Mouse (Mus musculus): ENCODE measurements around the gene Hsd17b11. TPM values are rescaled to one million over a fixed set of nuclear protein-coding genes. Genes with fewer than 3 reads are reported as not detected.
A peak's percentile ranks its signal among the peaks of the same experiment; 100 is the strongest.

Hsd17b11 gene
- polyA plus RNA-seq (2015; fragmentation: Nextera tagmentation; extraction: Ambion mirVana), result 8.2 and 8.4 TPM in 2 replicates

GRCm38 (mm10) chr5:104021597-104022378 is at the start of gene Hsd17b11:
Gene Hsd17b11 (minus strand): TSS chr5:104021919.
- Histone ChIP-seq H3K27me3 (replicated peaks) (no peaks in the 10 kb centered on the region), H3K4me3 (replicated peaks) (peak within 1 kb of the TSS; percentile 47), H3K4me1 (replicated peaks) (peaks cover 10% of the 10 kb centered on the region; the same call in 1 of the 2 replicates), H3K9me3 (no peaks in the 10 kb centered on the region), H3K36me3 (peaks cover 8% of the 10 kb centered on the region), H3K27ac (peak within 1 kb of the TSS; percentile 92), H3K4me2 (replicated peaks) (peak within 1 kb of the TSS; percentile 73), H3K9ac (peak within 1 kb of the TSS; percentile 48)
- ATAC-seq, result peak; percentile 96
- 1% methylated on average over 31 of the region's 31 CpGs for WGBS

GRCm38 (mm10) chr5:104071048-104071447 is 49.3 kb upstream of the Hsd17b11 start:
- no peak for ATAC-seq

GRCm38 (mm10) chr5:104068751-104069150 is 47.0 kb upstream of the Hsd17b11 start:
- Histone ChIP-seq H3K4me2 (replicated peaks) (no peak overlapping the region), H3K9ac (no peak overlapping the region), H3K4me1 (replicated peaks) (no peaks in the 10 kb centered on the region), H3K4me3 (replicated peaks) (no peak overlapping the region), H3K27ac (no peak overlapping the region), H3K27me3 (replicated peaks) (no peaks in the 10 kb centered on the region), H3K36me3 (no peaks in the 10 kb centered on the region; the same call in 1 of the 2 replicates), H3K9me3 (no peaks in the 10 kb centered on the region)
- ATAC-seq, result peak; percentile 34; the same call in 1 of the 2 replicates
- WGBS, result 87% methylated on average over 7 of the region's 7 CpGs

More at GRCm38 (mm10) chr5:104071048-104071447, 49.3 kb upstream of the Hsd17b11 start:
- Histone ChIP-seq H3K27ac (no peak overlapping the region), H3K36me3 (no peaks in the 10 kb centered on the region), H3K9ac (no peak overlapping the region), H3K27me3 (replicated peaks) (no peaks in the 10 kb centered on the region), H3K4me1 (replicated peaks) (no peaks in the 10 kb centered on the region), H3K9me3 (no peaks in the 10 kb centered on the region), H3K4me2 (replicated peaks) (no peak overlapping the region), H3K4me3 (replicated peaks) (no peak overlapping the region)
- 84% methylated on average over 4 of the region's 4 CpGs for WGBS

- WGBS, result 86% methylated on average over 11 of the region's 11 CpGs
- H3K9me3 ChIP-seq, result no peaks in the 10 kb centered on the region
- no peak overlapping the region for H3K9ac ChIP-seq
- peaks cover 10% of the 10 kb centered on the region for H3K36me3 ChIP-seq
- ATAC-seq, result peak; percentile 56; the same call in 1 of the 2 replicates
- no peak overlapping the region for H3K4me3 ChIP-seq (replicated peaks)
- H3K27me3 ChIP-seq (replicated peaks), result no peaks in the 10 kb centered on the region
- H3K4me2 ChIP-seq (replicated peaks), result no peak overlapping the region
- no peaks in the 10 kb centered on the region for H3K4me1 ChIP-seq (replicated peaks)
- H3K27ac ChIP-seq, result no peak overlapping the region
Measured at GRCm38 (mm10) chr5:104062773-104063551, 41.2 kb upstream of the Hsd17b11 start.

- Histone ChIP-seq H3K36me3 (peaks cover 10% of the 10 kb centered on the region), H3K9me3 (no peaks in the 10 kb centered on the region), H3K27ac (no peak overlapping the region), H3K4me1 (replicated peaks) (no peaks in the 10 kb centered on the region), H3K27me3 (replicated peaks) (no peaks in the 10 kb centered on the region), H3K4me3 (replicated peaks) (no peak overlapping the region), H3K9ac (no peak overlapping the region), H3K4me2 (replicated peaks) (no peak overlapping the region)
- 84% methylated on average over 13 of the region's 13 CpGs for WGBS
- ATAC-seq, result no peak
Measured at GRCm38 (mm10) chr5:104061936-104062772, 40.4 kb upstream of the Hsd17b11 start.

GRCm38 (mm10) chr5:104060429-104060828 is 38.7 kb upstream of the Hsd17b11 start:
- H3K27ac ChIP-seq, result no peak overlapping the region
- WGBS, result 82% methylated on average over 5 of the region's 5 CpGs

GRCm38 (mm10) chr5:104059628-104060027 is 37.9 kb upstream of the Hsd17b11 start:
- Histone ChIP-seq H3K4me2 (replicated peaks) (no peak overlapping the region), H3K9ac (no peak overlapping the region), H3K4me3 (replicated peaks) (no peak overlapping the region), H3K27me3 (replicated peaks) (no peaks in the 10 kb centered on the region), H3K9me3 (no peaks in the 10 kb centered on the region), H3K4me1 (replicated peaks) (no peaks in the 10 kb centered on the region), H3K36me3 (peaks cover 10% of the 10 kb centered on the region; the same call in 1 of the 2 replicates), H3K27ac (no peak overlapping the region)
- 48% methylated on average over 9 of the region's 9 CpGs for WGBS
- peak; percentile 60; the same call in 1 of the 2 replicates for ATAC-seq

More at GRCm38 (mm10) chr5:104060429-104060828, 38.7 kb upstream of the Hsd17b11 start:
- H3K4me1 ChIP-seq (replicated peaks), result no peaks in the 10 kb centered on the region
- H3K27me3 ChIP-seq (replicated peaks), result no peaks in the 10 kb centered on the region
- no peak overlapping the region for H3K4me2 ChIP-seq (replicated peaks)
- no peaks in the 10 kb centered on the region for H3K9me3 ChIP-seq
- peaks cover 10% of the 10 kb centered on the region for H3K36me3 ChIP-seq
- H3K9ac ChIP-seq, result no peak overlapping the region
- ATAC-seq, result no peak
- H3K4me3 ChIP-seq (replicated peaks), result no peak overlapping the region

GRCm38 (mm10) chr5:104058021-104058420 is 36.3 kb upstream of the Hsd17b11 start:
- Histone ChIP-seq H3K4me2 (replicated peaks) (no peak overlapping the region), H3K4me3 (replicated peaks) (no peak overlapping the region), H3K4me1 (replicated peaks) (no peaks in the 10 kb centered on the region), H3K9ac (no peak overlapping the region), H3K27ac (no peak overlapping the region), H3K27me3 (replicated peaks) (no peaks in the 10 kb centered on the region), H3K36me3 (peaks cover 6% of the 10 kb centered on the region; the same call in 1 of the 2 replicates), H3K9me3 (no peaks in the 10 kb centered on the region)
- ATAC-seq, result no peak
- WGBS, result 68% methylated on average over 15 of the region's 15 CpGs

GRCm38 (mm10) chr5:104056295-104056694 is 34.6 kb upstream of the Hsd17b11 start:
- H3K4me1 ChIP-seq (replicated peaks), result no peaks in the 10 kb centered on the region
- H3K36me3 ChIP-seq, result 0 out of 2 replicates have a peak, but pooled peaks cover 2% of the 10 kb centered on the region
- no peak overlapping the region for H3K4me2 ChIP-seq (replicated peaks)
- ATAC-seq, result peak; percentile 58
- 85% methylated on average over 7 of the region's 7 CpGs for WGBS
- no peak overlapping the region for H3K9ac ChIP-seq
- H3K27me3 ChIP-seq (replicated peaks), result no peaks in the 10 kb centered on the region
- H3K4me3 ChIP-seq (replicated peaks), result no peak overlapping the region
- no peaks in the 10 kb centered on the region for H3K9me3 ChIP-seq
- no peak overlapping the region for H3K27ac ChIP-seq

- Histone ChIP-seq H3K27ac (no peak overlapping the region), H3K4me3 (replicated peaks) (no peak overlapping the region), H3K36me3 (0 out of 2 replicates have a peak, but pooled peaks cover 4% of the 10 kb centered on the region), H3K27me3 (replicated peaks) (no peaks in the 10 kb centered on the region), H3K9me3 (no peaks in the 10 kb centered on the region), H3K9ac (no peak overlapping the region), H3K4me1 (replicated peaks) (no peaks in the 10 kb centered on the region), H3K4me2 (replicated peaks) (no peak overlapping the region)
- ATAC-seq, result no peak
- WGBS, result 89% methylated on average over 4 of the region's 4 CpGs
Measured at GRCm38 (mm10) chr5:104055816-104056215, 34.1 kb upstream of the Hsd17b11 start.

- Histone ChIP-seq H3K9ac (no peak overlapping the region), H3K9me3 (no peaks in the 10 kb centered on the region), H3K36me3 (0 out of 2 replicates have a peak, but pooled peaks cover 4% of the 10 kb centered on the region), H3K4me1 (replicated peaks) (no peaks in the 10 kb centered on the region), H3K27me3 (replicated peaks) (no peaks in the 10 kb centered on the region), H3K4me2 (replicated peaks) (no peak overlapping the region), H3K4me3 (replicated peaks) (no peak overlapping the region), H3K27ac (no peak overlapping the region)
- ATAC-seq, result no peak
- 94% methylated on average over 4 of the region's 4 CpGs for whole genome bisulfite sequencing
Measured at GRCm38 (mm10) chr5:104054938-104055337, 33.2 kb upstream of the Hsd17b11 start.

Measured in intestine, embryonic 15.5 days (tissue).